Mouse (Mus musculus): ENCODE data around the gene Gm14326.
"Not testable (repeated sequence)": the region's sequence is repeated elsewhere in the genome, so short reads cannot be mapped to it uniquely, and the experiment has no call there.

Gm14326 gene

GRCm38 (mm10) chr2:177957145-177957544, at the start of gene Gm14326:
TSS of gene Gm14326 (minus strand) at chr2:177957297.
- peak; percentile 0 for DNase-seq (ENCODE audit: low read depth)

- not testable (repeated sequence) for DNase-seq (ENCODE audit: low read depth)
Observed at GRCm38 (mm10) chr2:177974814-177975213, 17.7 kb upstream of the Gm14326 start.

GRCm38 (mm10) chr2:177956734-177957133, 363 bp downstream of the Gm14326 start:
- DNase-seq (ENCODE audit: low read depth): not testable (repeated sequence)

GRCm38 (mm10) chr2:177925563-177926103, 31.5 kb downstream of the Gm14326 start, which contains the start of gene Zfp972:
TSS of gene Zfp972 (minus strand) at chr2:177925613.
- not testable (repeated sequence) for DNase-seq (ENCODE audit: low read depth)

- DNase-seq (ENCODE audit: low read depth): not testable (repeated sequence)
Observed at GRCm38 (mm10) chr2:177903276-177903675, 53.8 kb downstream of the Gm14326 start.

GRCm38 (mm10) chr2:177898171-177898570, 58.9 kb downstream of the Gm14326 start:
- not testable (repeated sequence) for DNase-seq (ENCODE audit: low read depth)

- DNase-seq (ENCODE audit: low read depth): not testable (repeated sequence)
Observed at GRCm38 (mm10) chr2:177897046-177897578, 60.0 kb downstream of the Gm14326 start, which contains the start of gene Gm14327. TSS of gene Gm14327 (plus strand) at chr2:177897096.

- not testable (repeated sequence) for DNase-seq (ENCODE audit: low read depth)
Observed at GRCm38 (mm10) chr2:177887743-177888142, 69.4 kb downstream of the Gm14326 start.
